Mouse (Mus musculus) retina, embryonic 14.5 days (tissue): Measurements from ENCODE around the gene Cisd1.

ENCODE experiments used
- DNase-seq: peaks from one replicate; pipeline ENCODE4 v3.0.0-alpha.2; 2015; ENCODE audit warnings: low spot score

The Cisd1 gene

GRCm38 (mm10) chr10:71326789-71327188 is 18.0 kb downstream of the Cisd1 start:
- peak; percentile 89 for DNase-seq

- DNase-seq, result no peak
These were observed 18.6 kb downstream of the Cisd1 start for GRCm38 (mm10) chr10:71326123-71326522.

- no peak for DNase-seq
These were observed 21.1 kb downstream of the Cisd1 start for GRCm38 (mm10) chr10:71323669-71324068.

- DNase-seq, result no peak
These were observed 28.3 kb downstream of the Cisd1 start for GRCm38 (mm10) chr10:71316497-71316896.

GRCm38 (mm10) chr10:71316056-71316455 is 28.7 kb downstream of the Cisd1 start:
- no peak for DNase-seq

GRCm38 (mm10) chr10:71314596-71314995 is 30.2 kb downstream of the Cisd1 start:
- no peak for DNase-seq

GRCm38 (mm10) chr10:71310288-71310687 is 34.5 kb downstream of the Cisd1 start:
- DNase-seq, result no peak

GRCm38 (mm10) chr10:71308199-71308598 is 36.6 kb downstream of the Cisd1 start:
- DNase-seq, result no peak

- DNase-seq, result no peak
These were observed 38.0 kb downstream of the Cisd1 start for GRCm38 (mm10) chr10:71306759-71307158.

GRCm38 (mm10) chr10:71306190-71306589 is 38.6 kb downstream of the Cisd1 start:
- peak; percentile 69 for DNase-seq

- DNase-seq, result peak; percentile 50
These were observed 42.3 kb downstream of the Cisd1 start for GRCm38 (mm10) chr10:71302490-71302889.

GRCm38 (mm10) chr10:71300161-71300560 is 44.6 kb downstream of the Cisd1 start:
- no peak for DNase-seq

- DNase-seq, result no peak
These were observed 51.5 kb downstream of the Cisd1 start for GRCm38 (mm10) chr10:71293245-71293644.

- no peak for DNase-seq
These were observed 52.5 kb downstream of the Cisd1 start for GRCm38 (mm10) chr10:71292254-71292653.

- DNase-seq, result no peak
These were observed 53.0 kb downstream of the Cisd1 start for GRCm38 (mm10) chr10:71291801-71292200.

- DNase-seq, result no peak
These were observed 53.5 kb downstream of the Cisd1 start for GRCm38 (mm10) chr10:71291179-71291661.

GRCm38 (mm10) chr10:71285126-71285580 is 59.6 kb downstream of the Cisd1 start, which contains the start of gene Ube2d1:
Gene Ube2d1, minus strand, starts transcription at chr10:71285262.
- peak; percentile 83 for DNase-seq

GRCm38 (mm10) chr10:71284511-71285125 is 60.1 kb downstream of the Cisd1 start:
- peak; percentile 59 for DNase-seq

- no peak for DNase-seq
These were observed 60.6 kb downstream of the Cisd1 start for GRCm38 (mm10) chr10:71284131-71284510.
